Comparison of ENCODE assay signal across 9 mouse cellular contexts in the genomic region with DNA sequence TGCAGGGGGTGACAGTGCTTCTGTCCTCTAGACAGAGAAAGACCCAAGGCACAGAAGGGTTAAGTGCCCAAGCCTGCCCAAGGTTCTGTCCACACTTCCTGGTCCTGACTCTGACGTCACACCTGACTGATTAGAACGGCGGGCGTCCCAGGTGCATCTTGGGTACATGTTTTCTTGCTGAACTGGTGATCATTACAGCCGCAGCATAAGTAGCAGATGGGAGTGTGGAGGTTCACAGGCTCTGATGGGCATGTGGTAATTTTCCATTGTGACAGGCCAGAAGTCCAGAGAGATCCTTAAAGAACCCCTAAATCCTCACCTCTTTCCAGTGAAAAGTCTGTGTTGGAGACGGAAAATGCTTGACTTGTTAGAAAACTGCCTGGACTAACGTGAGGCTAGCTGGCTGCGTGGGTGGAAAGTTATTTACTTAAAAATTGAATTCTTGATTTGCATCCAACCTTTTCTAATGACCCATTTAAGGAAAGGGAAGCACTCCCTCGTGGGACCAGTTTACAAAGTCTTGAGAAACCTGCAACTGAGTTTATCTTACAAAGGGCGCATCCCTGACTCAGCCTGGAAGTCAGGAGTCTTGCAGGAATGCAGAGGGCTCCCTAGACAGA. TPM values are rescaled to one million over a fixed set of nuclear protein-coding genes. Genes with fewer than 3 reads are reported as not detected.
A peak's percentile ranks its signal among the peaks of the same experiment; 100 is the strongest.
DNase-seq lines count a peak whose midpoint lies in the region; ATAC-seq lines count a peak whose summit lies in the region.
"Had no signal": no experiment of that assay in that cellular context is flagged by ENCODE, and none has a peak within 500 bp of the region (broad histone marks: within the 10 kb centered on the region; RNA-seq: fewer than 3 reads in every experiment).

No protein-coding gene starts in this region.

- peak overlapping the region; percentile 33; the same call in 1 of the 2 replicates for H3K27ac ChIP-seq in heart, embryonic 16.5 days (ENCODE audit: low read length)
- H3K27ac ChIP-seq in lung, embryonic 15.5 days: peak overlapping the region; percentile 66
- H3K27ac ChIP-seq in hindbrain, embryonic 12.5 days: no peak overlapping the region

- H3K4me2 ChIP-seq in heart, embryonic 16.5 days (ENCODE audit: low read depth, low read length): 0 out of 2 replicates have a peak overlapping the region, but pooled peaks have one; percentile 4
- H3K4me2 ChIP-seq in lung, embryonic 15.5 days: no peak overlapping the region
- no peak overlapping the region for H3K4me2 ChIP-seq in hindbrain, embryonic 12.5 days (replicated peaks)

- no peaks in the 10 kb centered on the region for H3K36me3 ChIP-seq in heart, embryonic 16.5 days (ENCODE audit: control insufficient read depth, insufficient read depth)
- no peaks in the 10 kb centered on the region for H3K36me3 ChIP-seq in lung, embryonic 15.5 days
- H3K36me3 ChIP-seq in hindbrain, embryonic 12.5 days: no peaks in the 10 kb centered on the region

- H3K27me3 ChIP-seq in heart, embryonic 16.5 days (ENCODE audit: control insufficient read depth, insufficient read depth, low read length): no peaks in the 10 kb centered on the region
- H3K27me3 ChIP-seq in lung, embryonic 15.5 days: no peaks in the 10 kb centered on the region
- no peaks in the 10 kb centered on the region for H3K27me3 ChIP-seq in hindbrain, embryonic 12.5 days

- ATAC-seq in cerebellum, adult (ENCODE audit: insufficient number of reproducible peaks, low FRiP score, low TSS enrichment): peak; percentile 49; the same call in 1 of the 2 replicates
- no peak for ATAC-seq in heart, embryonic 16.5 days (replicated peaks; ENCODE audit: extremely low read depth, insufficient read depth, low FRiP score)
- no peak for ATAC-seq in lung, embryonic 15.5 days (ENCODE audit: borderline replicate concordance, extremely low read depth, low FRiP score, low TSS enrichment)
- no peak for ATAC-seq in hindbrain, embryonic 12.5 days (ENCODE audit: low FRiP score)

- H3K4me3 ChIP-seq in heart, embryonic 16.5 days (ENCODE audit: low read length): no peak overlapping the region
- no peak overlapping the region for H3K4me3 ChIP-seq in lung, embryonic 15.5 days
- no peak overlapping the region for H3K4me3 ChIP-seq in hindbrain, embryonic 12.5 days

- intact Hi-C loops in left cerebral cortex, postnatal 25 days (cut with DNase I): no loop called here

- 27% methylated on average over 10 of the region's 10 CpGs for WGBS in heart, embryonic 16.5 days
- 26% methylated on average over 10 of the region's 10 CpGs for WGBS in lung, embryonic 15.5 days
- 69% methylated on average over 10 of the region's 10 CpGs for WGBS in hindbrain, embryonic 12.5 days

- DNase-seq in cerebellum, adult 11 months: no peak
- peak; percentile 45 for DNase-seq in MN1 (ENCODE audit: low spot score)
- DNase-seq in left cerebral cortex, postnatal 25 days (ENCODE audit: low spot score in 2 of 2): no peak
- no peak for DNase-seq in thymus, postnatal 14 days

- H3K9me3 ChIP-seq in heart, embryonic 16.5 days (replicated peaks; ENCODE audit: control insufficient read depth, low read length): no peaks in the 10 kb centered on the region
- no peaks in the 10 kb centered on the region for H3K9me3 ChIP-seq in lung, embryonic 15.5 days
- H3K9me3 ChIP-seq in hindbrain, embryonic 12.5 days (replicated peaks): no peaks in the 10 kb centered on the region

- H3K9ac ChIP-seq in heart, embryonic 16.5 days (ENCODE audit: low read length): no peak overlapping the region
- H3K9ac ChIP-seq in lung, embryonic 15.5 days: no peak overlapping the region
- no peak overlapping the region for H3K9ac ChIP-seq in hindbrain, embryonic 12.5 days

- peaks cover 14% of the 10 kb centered on the region for H3K4me1 ChIP-seq in heart, embryonic 16.5 days (ENCODE audit: control insufficient read depth, insufficient read depth, low read length)
- peaks cover 36% of the 10 kb centered on the region for H3K4me1 ChIP-seq in lung, embryonic 15.5 days
- peaks cover 7% of the 10 kb centered on the region; the same call in 1 of the 2 replicates for H3K4me1 ChIP-seq in hindbrain, embryonic 12.5 days

RNA-seq across cellular contexts. Expression of a gene that starts 20.4 kb away (rescaled TPM):
- not detected in 2 replicates for polyA plus RNA-seq in heart, embryonic 16.5 days (2015; fragmentation: Nextera tagmentation; extraction: Ambion mirVana)
- not detected in 2 replicates for polyA plus RNA-seq in lung, embryonic 15.5 days (2015; fragmentation: Nextera tagmentation; extraction: Ambion mirVana)
- not detected in 2 replicates for polyA plus RNA-seq in hindbrain, embryonic 12.5 days (2016; fragmentation: Nextera tagmentation; extraction: Ambion mirVana)
- not detected for total RNA-seq in left cerebral cortex, postnatal 25 days (2021)
- polyA plus RNA-seq: intestine, embryonic 14.5 days had no signal
